Mouse (Mus musculus) liver, adult (tissue): ENCODE results near the gene Tmem198.

Experiments
- GATA4 ChIP-seq: IDR thresholded peaks from 2 replicates; pipeline ENCODE4 v1.6.1; 2014; ENCODE audit warnings: mild to moderate bottlenecking, low read length; ENCODE audit not compliant: insufficient replicate concordance

Gene Tmem198

DNA sequence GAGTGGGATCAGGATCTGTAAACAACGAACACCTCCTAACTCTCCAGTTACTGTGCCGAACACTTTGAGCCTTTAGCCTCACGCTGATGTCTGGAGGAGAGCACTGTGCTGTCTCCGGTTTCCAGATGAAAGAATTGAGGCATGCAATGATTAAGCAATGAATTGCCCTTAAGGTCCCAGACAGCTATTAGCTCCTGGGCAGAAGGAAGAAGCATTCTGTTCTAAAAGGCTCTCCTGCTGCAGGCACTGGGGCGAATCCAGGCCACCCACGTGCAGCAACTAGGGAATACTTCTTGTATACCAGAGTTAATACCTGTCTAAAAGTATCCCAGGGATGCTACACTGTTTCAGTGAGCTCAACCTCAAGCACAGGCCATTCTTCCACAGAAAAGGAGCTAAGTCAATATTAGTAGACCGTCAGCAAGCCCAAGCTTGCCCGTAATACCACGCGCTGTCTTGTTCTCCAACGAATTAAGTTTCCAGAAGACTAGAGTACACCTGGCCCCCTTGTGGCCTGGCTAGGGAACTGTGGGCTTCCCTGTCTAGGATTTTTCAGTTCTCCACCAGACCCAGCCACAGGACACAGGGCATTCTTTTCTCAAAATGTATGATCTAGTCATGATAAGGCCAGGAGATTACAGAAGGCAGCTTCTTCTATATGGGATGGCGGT lies 15.7 kb downstream of the Tmem198 start:
- TF ChIP-seq GATA4: no peak

- TF ChIP-seq GATA4: no peak
Observed at GRCm38 (mm10) chr1:75498897-75499296, 19.6 kb downstream of the Tmem198 start.

DNA sequence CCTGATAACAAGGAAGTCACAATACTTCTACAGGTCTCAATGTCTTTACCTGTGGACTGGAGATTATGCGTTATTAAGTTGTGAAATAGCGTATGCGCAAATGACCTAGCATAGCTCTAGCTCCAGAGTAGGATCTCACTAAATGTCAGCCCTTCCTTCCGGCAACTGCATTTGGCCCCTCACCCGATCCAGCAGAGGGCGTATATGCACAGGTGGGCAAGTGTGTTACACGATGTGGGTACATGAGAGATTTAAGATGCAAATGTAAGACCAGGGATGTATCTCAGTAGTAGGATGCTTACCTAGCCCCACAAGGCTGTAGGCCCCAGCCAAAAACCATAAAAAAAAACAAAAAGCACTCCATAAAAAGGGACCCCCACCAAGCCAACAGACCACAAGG lies 20.1 kb downstream of the Tmem198 start:
- no peak for TF ChIP-seq GATA4

GRCm38 (mm10) chr1:75501905-75502304 lies 22.6 kb downstream of the Tmem198 start:
- TF ChIP-seq GATA4: no peak

- no peak for TF ChIP-seq GATA4
Observed at GRCm38 (mm10) chr1:75502945-75503650, 23.8 kb downstream of the Tmem198 start.

- no peak for TF ChIP-seq GATA4
Observed at GRCm38 (mm10) chr1:75503651-75503980, 24.3 kb downstream of the Tmem198 start.

DNA sequence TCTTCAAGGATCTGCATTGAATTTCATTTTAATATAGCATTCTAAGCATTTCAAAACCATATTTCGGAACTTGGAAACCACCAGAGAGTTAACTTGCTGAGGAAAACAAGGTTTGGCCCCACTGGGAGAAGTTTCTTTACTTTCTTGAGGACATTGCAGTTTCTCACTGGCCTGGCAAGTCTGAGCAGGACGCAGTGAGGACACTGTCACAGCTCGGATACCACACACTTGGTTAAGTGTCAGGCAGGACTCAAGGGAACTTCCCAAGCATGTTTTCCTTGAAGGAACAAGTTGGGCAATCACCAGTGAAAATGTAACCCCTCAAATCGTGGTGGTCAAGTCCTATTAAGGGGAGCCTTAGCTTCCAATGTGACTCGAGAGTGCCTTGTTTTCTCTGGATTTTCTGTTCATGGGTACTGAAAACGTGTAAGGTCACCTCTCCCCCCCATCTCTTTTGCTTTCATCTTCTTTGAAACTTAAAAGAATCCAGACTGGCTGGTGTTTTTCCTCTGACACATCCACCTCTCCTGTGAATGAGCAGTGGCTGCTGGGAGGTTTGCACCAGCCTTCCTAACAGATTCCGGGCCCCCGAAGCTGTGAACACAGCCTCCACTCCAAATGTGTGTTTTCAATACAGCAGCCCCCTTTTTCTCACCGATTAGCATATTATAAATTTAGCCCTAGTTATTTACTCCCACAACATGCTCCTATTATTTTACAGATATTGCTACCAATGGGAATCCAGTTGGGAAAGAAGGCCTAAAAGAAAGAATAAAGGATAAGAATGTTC lies 25.1 kb downstream of the Tmem198 start:
- TF ChIP-seq GATA4: no peak

GRCm38 (mm10) chr1:75505159-75505955 lies 26.0 kb downstream of the Tmem198 start:
- TF ChIP-seq GATA4: no peak

DNA sequence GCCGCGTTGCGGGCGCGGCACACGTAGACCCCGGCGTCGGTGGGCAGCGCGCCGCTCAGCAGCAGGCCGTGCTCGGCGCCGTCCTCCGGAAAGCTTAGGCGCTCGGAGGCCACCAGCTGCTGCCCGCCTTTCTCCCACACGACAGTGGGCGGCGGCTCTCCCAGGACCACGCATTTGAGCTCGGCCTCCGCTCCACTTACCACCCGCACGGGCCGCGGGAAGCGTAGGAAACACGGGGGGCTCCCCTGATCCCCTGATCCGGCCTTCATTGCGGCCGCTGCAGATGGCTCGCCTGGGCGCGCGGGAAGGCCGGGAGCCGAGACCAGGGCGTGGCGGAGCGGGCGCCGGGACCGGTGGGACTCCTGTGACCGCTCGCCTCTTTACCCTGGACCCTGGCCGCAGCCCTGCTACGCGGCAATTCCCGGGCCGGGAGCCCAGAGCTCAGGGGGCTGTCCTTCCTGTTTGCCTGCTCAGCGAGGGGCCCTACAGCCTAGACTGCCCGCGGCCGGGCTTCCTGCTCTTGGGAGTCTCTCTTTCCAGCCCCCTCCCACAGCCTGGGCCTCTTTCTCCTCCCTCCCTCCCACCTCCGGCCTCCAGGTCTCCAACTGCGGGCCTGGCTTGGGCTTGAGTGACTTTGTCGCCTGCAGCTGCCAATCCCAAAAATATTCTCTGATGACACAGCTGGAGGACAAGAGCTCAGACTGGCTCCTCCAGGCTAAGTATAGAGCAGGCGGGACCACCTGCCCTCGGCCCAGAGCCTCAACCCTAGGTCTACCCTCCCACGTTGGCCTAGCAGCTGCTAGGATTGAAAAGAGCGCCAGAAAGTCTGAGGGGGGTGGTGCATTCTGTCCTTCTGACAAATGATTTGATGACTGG lies 26.9 kb downstream of the Tmem198 start, which contains the start of gene Obsl1:
Gene Obsl1 (minus strand): TSS at position 497 of the 876 bp plus-strand sequence.
- no peak for TF ChIP-seq GATA4

GRCm38 (mm10) chr1:75507006-75507405 lies 27.7 kb downstream of the Tmem198 start, which contains the start of gene Inha:
Gene Inha, plus strand, starts transcription at chr1:75507077.
- TF ChIP-seq GATA4: no peak

GRCm38 (mm10) chr1:75509586-75509985 lies 30.3 kb downstream of the Tmem198 start:
- no peak for TF ChIP-seq GATA4

- TF ChIP-seq GATA4: no peak
Observed at GRCm38 (mm10) chr1:75510154-75510553, 30.8 kb downstream of the Tmem198 start.

DNA sequence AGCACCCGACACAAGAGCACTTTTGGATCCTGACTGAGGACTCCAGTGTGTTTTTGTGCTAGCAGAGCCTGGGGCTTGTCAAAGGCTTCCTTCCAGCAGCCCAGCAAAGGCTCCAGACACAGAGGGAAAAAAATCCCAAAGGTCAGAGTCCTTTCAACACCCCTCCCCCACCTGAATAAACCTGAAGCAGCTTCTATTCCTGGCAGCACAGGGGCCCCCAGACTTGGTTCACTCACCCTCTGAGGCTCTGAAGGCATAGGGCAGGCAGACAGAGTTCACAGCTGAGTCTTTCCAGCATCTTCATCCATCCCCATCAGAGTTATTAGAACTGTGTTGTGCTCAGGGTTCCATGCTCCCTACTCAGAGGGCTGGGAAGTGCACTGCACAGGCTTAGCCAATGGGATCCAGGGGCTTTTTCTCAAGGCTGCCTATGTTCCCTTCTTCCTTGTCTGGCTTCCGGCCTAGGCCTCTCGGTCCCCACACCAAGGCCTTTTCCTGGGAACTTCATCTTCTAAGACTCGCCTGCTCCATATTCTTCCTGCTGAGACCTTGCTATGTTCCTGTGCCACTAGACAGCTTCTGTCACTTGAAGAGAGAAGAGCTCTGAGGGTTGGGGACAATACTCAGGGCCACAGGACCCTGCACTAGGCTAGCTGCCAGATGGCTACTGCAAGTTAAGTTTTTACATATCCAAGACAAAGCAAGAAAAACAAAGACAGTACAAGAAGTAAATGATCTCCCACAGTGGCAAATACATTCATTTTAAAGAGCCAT lies 32.3 kb downstream of the Tmem198 start:
- no peak for TF ChIP-seq GATA4
